Mouse (Mus musculus) heart, postnatal 0 days (tissue): ENCODE measurements around the gene Manbal.

Experiments used
- CTCF ChIP-seq: IDR thresholded peaks from 2 replicates; pipeline ENCODE4 v1.5.1; 2016; ENCODE audit warnings: antibody characterized with exemption, control low read depth, low read depth
- EP300 ChIP-seq: IDR thresholded peaks from 2 replicates; pipeline ENCODE4 v1.6.1; 2016; ENCODE audit warnings: antibody characterized with exemption, low read depth

DNA sequence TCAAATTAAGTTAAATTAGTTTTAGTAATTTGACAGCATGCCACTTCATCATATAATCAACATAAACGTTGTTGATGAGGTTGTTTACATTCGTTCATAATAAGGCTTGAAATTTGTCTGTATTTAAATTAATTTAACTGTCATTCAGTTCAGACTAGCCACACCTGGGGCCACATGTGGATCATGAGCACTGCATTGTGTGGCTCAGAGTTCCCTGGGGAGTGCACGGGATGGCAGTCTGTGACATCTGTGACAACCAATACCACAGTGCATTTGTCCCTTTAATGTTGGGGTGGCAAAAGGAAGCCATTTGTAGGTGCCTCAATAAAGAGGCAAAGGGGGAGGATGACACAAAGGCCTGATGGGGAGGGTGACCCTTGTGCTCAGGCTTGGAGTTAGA, 9.6 kb downstream of the Manbal start:
- TF ChIP-seq CTCF, result no peak
- TF ChIP-seq EP300, result no peak
